Mouse (Mus musculus): ENCODE results near the gene Man2a2.
"Not testable (repeated sequence)": the region's sequence is repeated elsewhere in the genome, so short reads cannot be mapped to it uniquely, and the experiment has no call there.

Man2a2 gene

GRCm38 (mm10) chr7:80336932-80337331, 34.2 kb downstream of the Man2a2 start:
- DNase-seq (ENCODE audit: low spot score in 2 of 2), result no peak

GRCm38 (mm10) chr7:80334848-80335247, 36.3 kb downstream of the Man2a2 start:
- no peak for DNase-seq (ENCODE audit: low spot score in 2 of 2)

GRCm38 (mm10) chr7:80331433-80331832, 39.7 kb downstream of the Man2a2 start:
- no peak for DNase-seq (ENCODE audit: low spot score in 2 of 2)

GRCm38 (mm10) chr7:80330278-80330677, 40.9 kb downstream of the Man2a2 start:
- no peak for DNase-seq (ENCODE audit: low spot score in 2 of 2)

GRCm38 (mm10) chr7:80326076-80326475, 45.1 kb downstream of the Man2a2 start:
- DNase-seq (ENCODE audit: low spot score in 2 of 2), result peak in 1 of 2 experiments; percentile 60

GRCm38 (mm10) chr7:80325292-80325868, 45.8 kb downstream of the Man2a2 start:
- peak in 1 of 2 experiments; percentile 62 for DNase-seq (ENCODE audit: low spot score in 2 of 2)

GRCm38 (mm10) chr7:80324816-80325119, 46.4 kb downstream of the Man2a2 start:
- DNase-seq (ENCODE audit: low spot score in 2 of 2), result not testable (repeated sequence)

- DNase-seq (ENCODE audit: low spot score in 2 of 2), result peak; percentile 92 to 97
These were observed 46.9 kb downstream of the Man2a2 start, which contains the start of gene Rccd1 for GRCm38 (mm10) chr7:80324043-80324815. TSS of gene Rccd1 (minus strand) at chr7:80324454.

GRCm38 (mm10) chr7:80323336-80323735, 47.8 kb downstream of the Man2a2 start:
- peak in 1 of 2 experiments; percentile 55 for DNase-seq (ENCODE audit: low spot score in 2 of 2)

GRCm38 (mm10) chr7:80319846-80320496, 51.2 kb downstream of the Man2a2 start:
- peak in 1 of 2 experiments; percentile 58 for DNase-seq (ENCODE audit: low spot score in 2 of 2)

- DNase-seq (ENCODE audit: low spot score in 2 of 2), result peak in 1 of 2 experiments; percentile 58
These were observed 52.5 kb downstream of the Man2a2 start for GRCm38 (mm10) chr7:80318670-80319069.

- DNase-seq (ENCODE audit: low spot score in 2 of 2), result no peak
These were observed 53.6 kb downstream of the Man2a2 start for GRCm38 (mm10) chr7:80317439-80318115.

- no peak for DNase-seq (ENCODE audit: low spot score in 2 of 2)
These were observed 55.4 kb downstream of the Man2a2 start for GRCm38 (mm10) chr7:80315733-80316132.

GRCm38 (mm10) chr7:80310771-80311170, 60.4 kb downstream of the Man2a2 start:
- no peak for DNase-seq (ENCODE audit: low spot score in 2 of 2)

GRCm38 (mm10) chr7:80307766-80308165, 63.4 kb downstream of the Man2a2 start:
- no peak for DNase-seq (ENCODE audit: low spot score in 2 of 2)

GRCm38 (mm10) chr7:80301522-80301921, 69.7 kb downstream of the Man2a2 start:
- no peak for DNase-seq (ENCODE audit: low spot score in 2 of 2)

GRCm38 (mm10) chr7:80299568-80299967, 71.6 kb downstream of the Man2a2 start:
- DNase-seq (ENCODE audit: low spot score in 2 of 2), result no peak

Data from spleen, postnatal 4 days (tissue).